Mouse (Mus musculus) skeletal muscle tissue, adult 2 months (tissue): ENCODE data around the gene Cdh11.
"Not testable (repeated sequence)": the region's sequence is repeated elsewhere in the genome, so short reads cannot be mapped to it uniquely, and the experiment has no call there.

Experiments
- DNase-seq: peaks from one replicate; pipeline ENCODE4 v3.0.0-alpha.2; 2012; ENCODE audit warnings: low read depth, low spot score

Gene Cdh11

DNA sequence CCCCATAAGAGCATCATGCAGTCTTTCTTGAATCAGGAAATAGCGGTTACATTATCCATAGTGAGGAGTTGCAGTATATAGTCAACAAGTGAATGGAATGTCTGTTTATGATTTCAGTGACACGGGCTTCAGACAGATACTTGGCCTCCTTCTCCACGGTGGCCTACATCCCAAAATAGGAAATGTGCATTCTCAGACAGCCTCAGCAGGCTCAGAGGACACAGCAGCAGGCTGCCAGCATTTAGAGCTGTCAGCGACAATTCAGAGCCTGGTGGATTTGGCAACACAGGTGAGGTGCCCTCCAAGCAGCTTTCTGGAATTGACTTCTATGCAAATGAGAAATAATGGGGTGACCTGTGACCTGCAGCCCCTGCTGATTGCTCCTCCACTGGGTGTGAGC is 69.5 kb downstream of the Cdh11 start:
- no peak for DNase-seq

DNA sequence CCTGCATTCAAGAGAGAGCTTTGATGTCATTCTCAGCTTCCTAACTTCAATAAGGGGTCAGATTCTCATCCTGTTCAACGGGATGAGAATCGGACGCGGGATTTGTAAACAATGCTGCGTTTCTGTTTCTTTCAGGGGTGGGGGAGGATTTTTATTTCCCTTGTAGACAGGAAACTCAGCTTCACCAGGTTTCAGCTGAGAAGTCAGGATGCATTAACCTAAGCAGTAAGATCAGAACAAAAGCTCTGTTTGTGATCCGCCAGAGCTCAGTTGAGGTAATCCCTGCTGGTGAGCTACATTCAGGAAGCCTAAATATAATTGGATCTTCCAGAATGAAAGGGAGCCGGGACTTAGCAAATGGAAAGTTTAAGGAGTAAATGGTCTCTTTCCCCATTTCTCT is 78.1 kb downstream of the Cdh11 start:
- DNase-seq, result no peak

DNA sequence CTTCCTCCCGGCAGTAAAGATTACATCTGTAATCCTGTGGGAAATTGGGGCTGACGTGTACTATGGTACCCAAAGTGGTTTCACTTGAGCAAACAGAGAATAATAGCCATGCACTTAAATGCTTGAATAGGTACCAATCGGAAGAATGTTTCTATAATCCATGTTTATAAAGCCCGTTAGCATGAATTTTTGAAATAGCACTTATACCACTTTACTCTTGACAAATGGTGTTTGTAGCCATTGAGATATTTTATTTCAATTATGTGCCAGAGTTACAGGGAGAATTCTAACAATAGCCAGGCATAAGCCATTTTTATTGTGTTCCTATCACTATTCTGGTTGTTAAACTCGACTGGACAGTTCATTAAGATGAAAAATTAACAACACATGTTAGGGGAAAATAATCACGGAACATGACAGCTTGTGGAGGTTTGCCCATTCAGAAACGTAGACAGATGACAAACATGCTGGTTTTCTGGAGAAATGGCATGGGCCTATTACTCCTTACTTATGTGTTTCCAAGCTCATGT is 80.0 kb downstream of the Cdh11 start:
- DNase-seq, result no peak

DNA sequence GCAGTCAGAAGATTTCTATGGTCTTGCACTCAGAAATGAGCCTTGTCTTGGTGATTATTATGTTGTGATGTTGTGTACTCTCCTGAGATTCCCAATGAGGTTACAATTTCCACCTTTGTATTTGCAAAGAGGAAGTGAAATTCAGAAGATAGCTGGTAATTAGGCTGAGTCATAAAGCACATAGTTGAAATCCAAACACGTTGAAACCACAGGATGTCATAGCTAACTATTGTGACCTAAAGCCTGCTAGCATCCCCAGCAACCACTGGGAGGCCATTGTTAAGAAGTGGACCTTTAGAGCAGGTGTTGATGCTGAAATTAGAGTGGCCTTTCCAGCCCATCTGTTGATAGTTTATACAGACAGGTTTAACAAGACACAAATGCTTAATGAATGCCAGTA is 85.2 kb downstream of the Cdh11 start:
- no peak for DNase-seq

DNA sequence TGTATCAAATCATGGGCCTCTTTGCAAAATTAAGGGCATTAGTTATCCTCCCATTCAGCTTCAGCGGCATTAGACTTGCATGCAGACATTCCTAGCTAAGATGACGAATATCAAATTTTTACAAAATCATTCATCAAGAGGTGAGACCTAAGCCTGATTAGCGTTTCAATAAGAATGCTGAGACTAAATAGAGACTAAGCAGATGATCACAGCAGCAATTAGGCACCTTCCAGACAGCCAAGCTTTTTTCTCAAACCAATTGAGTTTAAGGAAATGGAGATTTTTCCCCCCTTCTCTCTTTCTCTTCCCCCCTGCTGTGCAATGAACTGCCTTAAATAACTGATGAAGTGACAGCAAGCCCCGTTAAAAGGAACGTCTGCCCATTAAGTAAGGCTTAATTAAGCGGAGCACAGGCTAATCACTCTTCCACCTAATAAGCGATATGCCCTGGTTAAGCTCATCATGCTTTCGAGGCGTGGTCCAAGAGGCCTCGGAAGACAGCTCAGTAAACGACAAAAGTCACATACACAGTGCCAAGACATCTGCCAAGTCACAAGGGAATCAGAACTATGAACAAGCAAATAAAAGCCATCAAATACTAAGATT is 87.1 kb downstream of the Cdh11 start:
- DNase-seq, result no peak

DNA sequence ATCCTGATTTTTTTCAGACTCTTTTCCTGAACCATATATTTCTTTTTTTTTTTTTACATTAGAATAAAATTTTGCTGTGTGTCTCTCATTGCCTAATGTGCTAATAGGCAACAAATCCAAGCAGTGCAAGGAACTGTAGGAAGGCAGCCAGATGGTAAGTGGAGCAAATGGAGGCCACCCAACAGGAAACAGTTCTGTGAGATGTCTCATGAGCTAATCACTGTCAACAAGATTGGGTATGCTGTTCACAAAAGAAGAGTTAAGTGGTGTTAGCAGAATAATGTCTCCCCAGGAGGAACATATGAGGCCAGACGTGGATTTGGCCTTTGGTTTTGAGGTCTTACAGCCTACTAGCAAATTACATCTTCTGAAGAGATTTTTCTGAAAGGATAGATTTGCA is 92.0 kb downstream of the Cdh11 start:
- no peak for DNase-seq

DNA sequence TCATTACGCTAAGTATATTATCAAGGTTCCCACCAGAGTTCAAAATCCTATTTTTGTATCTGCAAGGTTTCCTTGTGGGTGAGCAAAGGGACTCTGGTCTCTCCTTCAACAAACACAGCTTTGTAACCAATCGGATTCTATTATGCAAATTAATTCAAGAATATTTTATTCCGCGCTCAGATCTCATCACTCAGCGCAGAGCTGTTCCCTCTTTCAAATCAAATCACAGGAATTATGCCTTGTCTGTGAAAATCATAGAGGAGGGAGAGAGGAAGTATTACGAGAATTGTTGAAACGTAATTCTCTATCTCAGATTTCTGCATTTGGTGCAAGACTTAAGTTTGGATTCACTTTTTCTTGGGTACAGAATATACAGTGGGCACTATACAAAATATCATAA is 100.0 kb downstream of the Cdh11 start:
- not testable (repeated sequence) for DNase-seq

DNA sequence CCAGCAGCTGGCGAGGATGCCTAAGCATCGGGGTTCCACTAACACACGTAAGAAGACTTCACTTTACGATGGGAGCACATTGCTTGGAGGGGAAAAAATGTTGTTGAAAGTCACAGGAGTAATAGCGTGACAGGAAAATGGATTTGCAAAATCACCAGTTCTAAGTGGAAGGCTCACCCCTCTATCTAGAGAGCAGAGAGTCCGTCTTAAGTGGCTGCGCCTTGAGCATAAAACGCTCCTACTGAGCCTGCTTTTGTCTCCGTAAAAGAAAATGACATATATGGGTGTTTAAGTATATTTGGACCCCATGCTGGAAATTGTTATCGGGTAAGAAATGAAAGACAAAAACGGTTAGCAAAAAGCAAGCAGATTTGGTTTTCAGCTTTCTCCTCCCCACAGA is 100.4 kb downstream of the Cdh11 start:
- no peak for DNase-seq

DNA sequence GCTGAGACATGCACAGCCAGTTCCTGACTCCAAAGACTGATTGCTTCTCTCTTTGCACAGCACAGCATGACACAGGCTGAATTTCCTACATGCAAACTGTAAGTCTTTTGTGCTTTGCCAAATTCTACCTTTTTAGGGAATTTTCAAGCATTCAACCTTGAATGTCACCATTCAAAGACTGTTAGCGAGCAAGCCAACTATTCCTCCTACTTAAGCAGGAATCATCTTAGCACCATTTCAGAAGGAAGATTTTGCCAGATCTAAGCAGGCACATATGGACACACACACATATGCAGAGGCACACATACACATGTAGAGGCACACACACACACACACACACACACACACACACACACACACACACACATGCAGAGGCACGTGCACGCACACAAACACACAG is 108.3 kb downstream of the Cdh11 start:
- DNase-seq, result no peak

DNA sequence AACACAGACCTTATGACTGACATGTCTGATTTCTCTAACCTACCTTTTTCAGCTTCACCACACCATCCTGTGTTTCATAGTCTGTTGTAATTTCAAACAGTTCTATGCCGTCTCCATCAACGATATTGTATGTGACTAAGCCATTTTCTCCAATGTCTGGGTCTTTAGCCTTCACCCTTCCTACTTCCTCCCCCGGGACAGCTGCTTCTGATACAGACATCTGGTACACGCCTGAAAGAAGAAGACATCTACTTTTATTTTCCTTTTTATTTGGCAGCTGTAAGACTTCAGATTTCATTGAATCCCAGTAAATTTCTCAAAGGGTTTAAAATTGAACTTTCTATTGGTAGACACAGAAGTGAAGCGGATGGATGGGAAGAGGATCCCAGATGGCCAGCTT is 120.9 kb downstream of the Cdh11 start:
- not testable (repeated sequence) for DNase-seq

DNA sequence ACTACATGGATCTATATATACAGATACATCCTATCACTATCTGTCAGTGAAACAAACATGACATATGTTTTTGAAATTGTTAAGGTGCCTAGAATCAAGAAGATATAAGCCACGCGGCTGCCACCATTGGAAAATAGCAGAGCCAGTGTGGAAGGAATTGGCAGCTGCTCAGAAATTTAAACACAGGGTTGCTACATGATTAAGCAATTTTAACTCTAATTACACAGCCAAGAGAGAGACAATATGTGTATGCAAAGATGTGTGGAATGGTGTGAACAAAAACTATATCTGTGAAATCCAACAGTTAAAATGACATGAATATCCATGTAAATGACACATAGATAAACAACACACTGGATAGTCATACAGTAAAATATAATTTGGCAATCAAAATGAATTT is 128.9 kb downstream of the Cdh11 start:
- no peak for DNase-seq

DNA sequence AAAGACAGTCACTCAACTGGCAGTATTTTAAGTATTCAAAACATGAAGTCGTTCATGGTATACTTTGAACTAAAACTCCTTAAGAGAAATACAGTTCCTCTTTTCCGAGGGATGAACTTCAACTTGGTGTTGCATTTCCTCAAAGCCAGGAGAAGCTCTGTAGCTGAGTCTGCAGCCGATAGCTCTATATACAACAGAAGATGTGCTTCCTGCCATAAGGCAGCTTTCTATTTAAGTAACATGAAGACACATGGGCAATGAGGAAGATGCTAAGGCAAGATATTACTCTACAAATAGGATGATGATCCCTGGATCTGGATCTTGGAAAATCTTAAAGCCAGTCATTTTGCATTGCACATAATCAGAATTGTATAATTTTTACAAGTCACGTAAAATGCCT is 133.5 kb downstream of the Cdh11 start:
- DNase-seq, result no peak

DNA sequence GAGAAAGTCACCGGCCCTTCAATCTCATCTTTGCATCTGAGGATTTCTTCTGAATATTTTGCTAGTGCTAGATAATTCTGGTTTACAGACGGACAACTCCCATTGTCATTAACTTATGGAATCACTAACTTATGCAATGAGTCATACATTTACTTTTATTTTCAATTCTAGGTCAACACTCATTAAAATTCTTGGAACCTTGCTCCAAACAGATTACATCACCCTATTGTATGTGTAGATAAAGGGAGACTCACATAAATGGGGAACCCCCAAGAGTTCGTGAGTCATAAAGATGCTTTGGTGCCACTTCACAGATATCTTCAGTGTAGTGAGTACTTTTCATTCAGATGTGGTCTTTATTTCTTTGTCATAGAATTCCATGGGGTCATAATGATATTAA is 158.3 kb downstream of the Cdh11 start:
- no peak for DNase-seq

DNA sequence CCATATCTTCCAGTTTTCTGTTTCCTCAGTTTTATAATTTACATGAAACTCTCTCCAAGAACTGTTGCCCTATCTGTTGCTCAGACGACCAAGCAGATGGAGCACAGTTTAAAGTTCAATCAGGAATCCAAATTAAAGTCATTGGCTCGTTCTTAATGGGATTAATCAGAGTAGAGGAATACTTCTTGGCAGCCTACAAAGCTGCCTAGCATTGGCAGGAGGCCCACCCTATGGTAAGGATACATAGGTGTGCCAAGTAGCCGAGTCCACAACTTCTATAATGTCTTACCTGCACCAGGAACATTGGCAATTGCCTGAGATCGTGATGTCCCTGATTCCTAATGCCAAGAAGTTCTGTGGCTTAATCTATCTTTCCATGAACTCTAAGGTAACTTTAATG is 173.3 kb downstream of the Cdh11 start:
- no peak for DNase-seq

DNA sequence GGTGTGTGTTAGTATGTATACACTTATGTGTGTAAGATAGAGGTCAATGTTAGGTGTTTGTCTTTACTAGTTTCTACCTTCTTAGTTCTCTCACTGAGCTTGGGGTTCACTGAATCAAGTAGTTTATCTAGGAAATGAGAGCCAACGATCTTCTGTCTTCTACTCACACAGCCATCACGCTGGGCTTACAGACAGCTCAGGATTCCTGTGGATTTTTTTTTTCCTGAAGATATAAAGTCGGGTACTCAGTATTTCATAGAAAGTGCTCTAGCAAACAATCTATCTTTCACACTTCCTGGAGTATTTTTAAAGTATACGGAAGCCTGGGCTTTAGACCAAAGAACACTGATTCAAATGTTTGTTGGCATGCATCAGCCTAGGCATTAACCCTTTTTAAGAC is 184.1 kb downstream of the Cdh11 start:
- DNase-seq, result no peak

DNA sequence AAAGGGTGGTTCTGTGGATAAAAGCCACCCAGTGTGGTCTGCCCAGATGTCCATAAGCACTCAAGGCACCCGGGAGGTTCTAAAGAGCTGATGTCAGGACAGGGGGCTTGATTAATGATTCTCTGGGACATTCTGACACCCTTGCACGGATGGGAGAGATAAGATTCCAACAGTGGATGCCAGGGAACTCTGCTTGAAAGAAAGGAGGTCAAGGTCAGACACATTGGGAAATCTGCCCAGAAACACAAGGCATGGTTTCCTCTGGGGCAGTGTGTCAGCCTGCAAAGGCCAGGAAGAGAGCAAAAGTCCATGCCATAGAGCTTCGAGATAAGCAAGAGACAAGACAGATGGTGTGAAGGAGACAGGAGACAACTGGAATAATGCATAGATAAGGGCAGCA is 188.9 kb downstream of the Cdh11 start:
- no peak for DNase-seq

DNA sequence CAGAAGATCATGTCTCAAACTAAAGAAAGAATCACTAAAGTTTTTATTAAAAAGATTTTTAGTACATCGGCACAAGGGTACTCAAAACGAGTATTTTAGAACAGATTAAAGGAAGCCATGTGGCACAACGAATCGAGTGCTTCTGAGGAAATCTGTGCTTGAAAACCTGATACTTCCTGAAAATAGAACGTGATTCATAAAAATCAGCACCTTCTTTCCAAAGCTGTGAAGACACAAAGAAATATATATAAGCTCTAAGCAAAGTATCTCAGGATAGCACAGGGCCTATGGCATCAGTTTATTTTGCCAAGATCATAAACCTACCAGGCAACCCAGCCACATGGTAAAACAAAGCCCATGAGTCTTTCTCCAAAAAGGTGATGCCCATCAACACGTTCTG is 191.5 kb downstream of the Cdh11 start:
- DNase-seq, result no peak
